Mouse (Mus musculus) spleen, adult 18-20 months (tissue): ENCODE measurements around the gene Zbtb7b.

Source experiments
- DNase-seq, 2 experiments: peaks; one replicate each; pipeline ENCODE4 v3.0.0; 2022; ENCODE audit warnings: mixed read lengths in 2 of 2

The Zbtb7b gene

GRCm38 (mm10) chr3:89365153-89365485 lies 29.5 kb downstream of the Zbtb7b start, which contains the start of gene Dcst1:
Gene Dcst1 (minus strand): TSS chr3:89365253.
- no peak for DNase-seq

GRCm38 (mm10) chr3:89364631-89365030 lies 29.9 kb downstream of the Zbtb7b start:
- no peak for DNase-seq

GRCm38 (mm10) chr3:89361675-89362074 lies 32.9 kb downstream of the Zbtb7b start, which contains the start of gene Dcst2:
Gene Dcst2 (plus strand): TSS chr3:89361975.
- DNase-seq, result no peak

GRCm38 (mm10) chr3:89360237-89360636 lies 34.3 kb downstream of the Zbtb7b start:
- no peak for DNase-seq

- DNase-seq, result no peak
Observed at GRCm38 (mm10) chr3:89359630-89360029, 34.9 kb downstream of the Zbtb7b start.

DNA sequence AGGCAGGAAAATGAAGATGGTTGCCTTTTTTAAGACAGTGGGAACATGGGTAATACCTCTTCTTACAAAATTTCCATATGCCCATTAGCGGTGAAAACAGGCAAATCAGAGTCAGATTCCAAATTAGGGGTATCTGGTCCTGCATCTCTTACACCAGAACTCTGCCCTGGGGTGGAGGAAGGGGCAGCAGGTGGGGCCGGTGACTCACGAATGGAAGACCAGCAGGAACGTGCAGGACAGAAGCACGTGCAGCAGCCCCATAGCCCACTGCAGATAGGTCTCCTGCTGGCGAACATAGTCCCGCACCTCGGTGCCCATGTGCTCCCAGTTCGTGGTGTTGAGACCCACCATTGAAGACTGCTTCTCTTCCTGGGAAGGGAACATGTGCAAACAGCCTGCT lies 38.5 kb downstream of the Zbtb7b start:
- no peak for DNase-seq

- no peak for DNase-seq
Observed at GRCm38 (mm10) chr3:89355512-89355902, 39.1 kb downstream of the Zbtb7b start.

DNA sequence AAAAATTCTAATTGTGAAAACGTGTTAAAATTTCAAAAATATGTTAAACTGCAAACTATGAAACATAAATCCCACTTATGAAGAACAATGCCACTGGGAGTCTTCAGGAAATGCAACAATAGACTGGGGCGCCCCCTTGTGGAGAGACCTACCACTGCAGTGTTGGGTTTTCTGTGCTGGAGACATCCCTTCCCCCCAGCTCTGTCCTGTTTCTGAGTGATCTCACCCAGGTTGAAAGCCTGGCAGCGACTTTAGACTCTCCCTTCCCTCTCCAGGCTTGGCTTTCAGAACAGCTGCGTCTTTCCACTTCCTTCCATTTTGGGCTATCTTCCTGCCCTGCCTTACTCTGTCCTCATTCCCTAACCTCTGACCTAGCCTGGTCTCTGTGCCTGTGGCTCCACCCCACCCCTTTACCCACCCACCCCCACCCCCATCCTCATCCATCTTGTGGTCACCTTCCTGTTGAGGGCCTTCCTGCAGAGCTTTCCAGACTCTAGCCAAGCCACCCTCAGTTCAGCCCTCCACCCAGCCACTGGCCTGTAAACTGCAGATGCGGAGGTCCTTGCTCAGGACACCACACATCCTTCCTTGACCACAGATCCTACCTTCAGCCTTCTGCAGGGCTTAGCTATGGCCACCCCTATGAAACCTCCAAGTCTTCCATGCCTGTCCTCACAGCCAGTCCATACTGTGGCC lies 39.6 kb downstream of the Zbtb7b start:
- peak; percentile 50 to 80 for DNase-seq

DNA sequence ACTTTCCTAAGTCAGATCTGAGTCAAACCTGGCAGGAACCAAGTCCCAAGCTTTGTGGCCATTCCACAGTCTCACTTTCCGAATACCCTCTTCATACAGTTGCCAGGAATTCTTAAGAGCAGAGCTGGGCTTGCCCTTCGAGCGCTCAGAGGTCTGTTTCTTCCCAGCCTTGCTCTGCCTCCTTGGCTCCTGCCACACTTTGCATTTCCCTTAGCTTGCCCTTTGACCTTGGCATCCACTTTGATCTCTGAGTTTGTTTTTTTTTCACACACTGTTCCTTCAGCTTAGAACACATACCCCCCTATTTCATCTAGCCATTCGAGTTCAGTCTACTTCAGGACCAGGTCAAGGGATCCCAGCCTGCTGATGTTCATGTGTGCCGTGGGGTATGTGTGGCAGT lies 43.3 kb downstream of the Zbtb7b start:
- no peak for DNase-seq

GRCm38 (mm10) chr3:89349869-89350501 lies 44.6 kb downstream of the Zbtb7b start, which contains the start of gene Adam15:
Gene Adam15 (minus strand): TSS chr3:89349996.
- peak; percentile 82 to 94 for DNase-seq

DNA sequence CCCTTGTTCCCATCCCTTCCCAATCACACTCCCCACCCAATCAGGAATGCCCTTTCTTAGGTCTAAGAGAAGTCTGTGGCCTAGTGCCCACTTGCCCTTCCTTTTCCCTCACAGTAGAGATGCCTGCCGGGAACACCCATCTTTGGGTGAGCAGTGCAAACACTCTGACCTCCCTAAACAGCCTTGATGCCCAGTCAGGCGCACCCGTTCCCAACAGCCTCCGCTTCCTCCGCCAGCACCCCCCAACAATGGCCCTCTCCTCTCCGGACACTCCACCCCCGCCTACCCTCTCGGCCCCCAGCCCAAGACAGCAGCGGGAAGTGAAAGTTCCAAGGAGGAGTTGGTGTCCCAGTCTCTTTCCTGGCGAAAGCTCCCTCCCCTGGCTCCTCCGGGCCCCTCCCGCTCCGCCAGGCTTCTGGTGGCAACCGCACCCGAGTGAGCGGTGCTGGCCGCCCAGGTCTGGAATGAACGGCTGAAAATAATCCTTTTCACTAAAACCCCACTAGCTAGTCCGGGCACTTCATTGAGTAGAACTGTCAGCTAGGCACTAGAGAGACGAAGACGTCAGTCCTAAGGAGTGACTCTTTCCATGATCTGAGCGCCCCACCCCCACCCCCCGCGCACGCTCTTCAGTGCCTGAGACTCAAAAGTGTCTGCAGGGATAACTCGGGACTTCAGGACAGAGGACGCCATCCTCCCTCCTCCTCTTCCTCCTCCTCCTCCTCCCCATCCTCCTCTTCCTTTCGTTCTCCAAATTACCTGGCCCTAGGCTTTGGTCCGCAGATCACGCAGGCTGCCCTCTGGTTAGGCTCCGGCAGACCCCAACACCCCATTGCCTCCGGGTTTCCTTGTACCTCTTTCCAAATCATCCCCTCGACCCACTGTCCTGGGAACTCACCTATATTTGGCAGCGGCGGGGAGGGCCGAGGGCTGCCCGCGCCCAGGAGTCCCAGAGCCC lies 45.4 kb downstream of the Zbtb7b start:
- peak in 1 of 2 experiments; percentile 25 for DNase-seq

- DNase-seq, result no peak
Observed at GRCm38 (mm10) chr3:89347916-89348315, 46.7 kb downstream of the Zbtb7b start.

DNA sequence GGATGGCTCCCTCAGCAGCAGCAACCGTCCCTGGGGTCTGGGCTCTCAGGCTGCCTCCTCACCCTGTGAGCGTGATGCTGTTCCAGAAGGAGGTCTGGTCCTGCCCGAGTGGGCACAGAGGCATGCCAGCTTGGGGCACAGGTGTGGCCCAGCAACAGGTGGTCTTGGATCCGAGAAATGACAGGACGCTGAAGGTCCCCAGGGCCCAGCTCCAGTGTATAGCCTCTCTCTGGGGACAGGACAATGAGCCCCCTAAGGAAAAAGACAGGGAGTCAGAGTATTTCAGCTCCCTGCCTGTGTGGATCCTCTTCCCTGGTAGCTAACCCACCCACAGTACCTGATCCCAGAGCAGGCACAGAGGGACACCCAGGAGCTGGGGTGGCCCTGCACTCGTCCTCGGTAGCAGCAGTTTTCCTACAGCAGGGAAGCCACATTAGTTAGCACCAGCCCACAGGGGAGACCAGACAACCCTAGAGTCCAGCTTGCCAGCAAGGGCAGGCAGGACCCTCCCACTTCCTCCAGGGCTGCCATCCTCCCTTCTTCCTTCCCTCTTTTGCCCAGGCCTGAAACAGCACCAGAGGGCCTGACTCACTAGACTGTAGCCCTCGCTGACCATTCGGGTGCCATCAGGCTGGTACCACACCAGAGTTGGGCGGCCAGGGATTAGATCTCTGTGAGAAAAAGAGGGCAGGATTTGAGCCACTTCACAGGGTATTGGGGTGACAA lies 47.6 kb downstream of the Zbtb7b start:
- DNase-seq, result no peak

GRCm38 (mm10) chr3:89343279-89343678 lies 51.3 kb downstream of the Zbtb7b start:
- no peak for DNase-seq

DNA sequence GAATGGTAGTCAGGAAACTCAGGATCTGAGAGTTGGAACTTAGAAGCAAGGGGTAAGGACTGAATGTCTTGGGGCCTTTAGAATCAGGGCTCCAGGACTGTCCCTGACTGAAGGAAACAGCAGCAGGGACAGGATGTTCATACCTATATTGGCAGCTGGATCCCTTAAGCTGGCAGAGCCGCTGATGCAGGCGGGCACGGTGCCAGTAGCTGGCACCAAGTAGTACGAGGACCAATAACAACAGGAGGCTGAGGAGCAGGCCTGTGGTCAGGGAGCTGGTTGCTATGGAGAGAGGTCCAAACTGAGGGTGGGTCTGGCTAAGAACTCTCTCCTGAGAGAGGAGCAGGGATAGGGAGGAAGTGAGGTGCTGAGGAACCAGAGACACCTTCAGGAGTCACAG lies 52.8 kb downstream of the Zbtb7b start:
- no peak for DNase-seq

DNA sequence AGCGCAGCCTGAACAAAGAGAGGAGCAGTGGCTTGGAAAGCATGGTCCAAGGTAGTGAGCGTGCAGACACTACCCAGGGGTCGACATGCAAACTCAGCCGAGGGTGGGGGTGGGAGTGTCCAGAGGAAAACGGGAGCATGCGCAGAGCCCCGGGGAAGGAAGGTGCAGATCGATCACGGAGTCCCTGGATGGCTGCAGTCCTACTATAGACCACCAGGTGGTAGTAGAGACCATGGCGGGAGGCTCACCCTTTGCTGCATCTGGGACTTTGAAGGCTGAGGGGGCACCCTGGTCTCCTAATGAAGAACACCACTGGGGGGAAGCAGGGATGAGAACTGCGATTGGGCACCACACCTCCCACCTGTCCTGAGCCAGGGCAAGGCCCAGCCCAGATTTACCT lies 54.1 kb downstream of the Zbtb7b start:
- peak; percentile 48 to 78 for DNase-seq

DNA sequence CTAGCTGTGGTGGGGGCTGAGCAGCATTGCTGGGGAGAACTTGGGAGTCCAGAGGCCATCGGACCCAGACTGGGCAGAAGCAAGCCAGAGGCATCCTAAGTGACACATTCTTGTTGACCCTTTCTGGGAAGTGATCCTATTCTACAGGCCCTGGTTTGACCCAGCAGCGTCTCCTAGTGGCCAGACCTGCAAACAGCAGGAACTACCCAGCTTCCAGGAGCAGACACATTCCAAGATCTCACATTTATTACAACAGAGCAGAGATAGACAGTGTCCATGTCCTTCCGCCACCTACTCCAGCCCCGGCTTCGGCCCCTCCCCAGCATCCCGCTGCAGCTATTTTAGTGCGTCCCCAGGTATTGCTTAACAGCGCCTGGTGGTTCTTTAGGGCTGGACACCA lies 55.2 kb downstream of the Zbtb7b start:
- peak in 1 of 2 experiments; percentile 70 for DNase-seq

DNA sequence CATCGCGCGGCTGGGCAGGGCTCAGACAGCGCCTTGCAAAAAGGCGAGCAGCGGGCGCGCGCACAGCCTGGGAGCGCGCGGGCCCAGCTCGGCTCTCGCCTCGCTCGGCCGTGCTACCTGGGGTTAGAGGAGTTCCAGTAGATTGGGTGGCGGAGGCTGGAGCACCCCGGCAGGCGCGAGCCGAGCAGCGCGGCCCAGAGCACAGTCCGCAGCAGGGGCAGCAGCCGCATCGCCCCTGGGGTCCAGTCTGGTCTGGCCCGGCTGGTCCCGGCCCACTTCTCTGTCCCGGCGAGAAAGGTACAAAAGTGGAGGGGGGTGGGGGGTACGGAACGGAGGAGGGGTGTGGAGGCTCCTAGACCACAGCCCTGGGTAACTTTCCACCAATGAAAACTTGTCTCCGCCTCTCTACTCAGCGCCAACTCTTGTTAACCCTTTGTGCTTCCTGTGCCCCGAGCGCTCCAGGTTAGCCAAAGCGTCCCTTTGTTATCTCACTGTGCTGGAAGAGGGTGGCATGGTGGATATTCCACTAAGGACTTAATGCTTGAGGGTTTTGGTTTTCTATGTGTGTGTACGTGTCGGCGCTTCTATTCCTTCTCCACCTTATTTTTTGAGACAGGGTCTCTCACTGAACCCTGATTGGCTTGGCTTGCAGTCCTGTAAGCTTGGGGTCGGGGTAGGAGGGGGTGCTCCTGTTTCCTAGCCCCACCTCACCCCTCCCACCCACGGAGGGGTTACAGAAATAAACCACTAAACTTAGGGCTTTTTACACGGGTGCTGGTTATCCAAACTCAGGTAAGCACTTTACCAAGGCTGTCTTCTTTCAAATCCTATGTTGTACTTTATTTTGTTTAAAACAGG lies 56.6 kb downstream of the Zbtb7b start, which contains the start of gene Efna4:
Gene Efna4 (minus strand): TSS at position 308 of the 858 bp plus-strand sequence.
- peak in 1 of 2 experiments; percentile 41 for DNase-seq

DNA sequence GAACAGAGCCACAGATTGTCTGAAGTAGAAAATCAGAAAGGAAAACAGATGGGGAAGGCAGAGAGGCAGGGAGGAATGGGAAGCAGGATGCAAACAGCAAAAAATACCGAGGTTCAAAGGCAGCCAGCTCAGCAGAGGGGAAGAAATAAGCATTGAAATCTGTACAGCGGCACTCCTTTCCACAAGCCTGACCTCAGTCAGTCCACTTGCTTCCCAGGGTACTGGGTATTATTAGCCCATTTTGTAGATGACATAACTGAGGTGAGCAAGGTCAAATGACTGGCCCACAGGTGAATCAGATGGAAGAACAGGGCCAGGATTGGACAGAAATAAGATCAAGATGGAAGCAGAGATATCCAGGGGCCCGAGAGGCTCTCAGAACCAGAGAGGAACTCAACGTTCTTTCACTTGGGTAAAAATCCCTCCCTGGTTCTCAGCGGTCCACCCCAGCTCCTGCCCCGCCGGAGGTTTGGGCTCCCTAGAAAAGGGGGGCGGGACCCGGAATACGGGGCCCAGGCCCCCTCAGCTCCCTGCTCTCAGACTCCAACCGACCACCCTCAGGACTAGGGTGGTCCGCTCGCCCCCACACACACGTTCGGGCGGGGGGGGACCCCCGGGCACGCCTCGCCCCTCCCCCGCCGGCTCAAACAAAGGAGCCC lies 57.4 kb downstream of the Zbtb7b start:
- DNase-seq, result no peak

GRCm38 (mm10) chr3:89336529-89336928 lies 58.0 kb downstream of the Zbtb7b start:
- DNase-seq, result no peak

GRCm38 (mm10) chr3:89333053-89333452 lies 61.5 kb downstream of the Zbtb7b start:
- no peak for DNase-seq
